Mouse (Mus musculus) hindbrain, embryonic 11.5 days (tissue): ENCODE measurements at regions not wholly inside any gene's neighbourhood (a gene's known extent, or its start where the extent isn't known, plus 50 kb on each side); places are given as distances from the start of the nearest gene placed in this dataset.
"Not testable (repeated sequence)": the region's sequence is repeated elsewhere in the genome, so short reads cannot be mapped to it uniquely, and the experiment has no call there.

Experiments
- ATAC-seq: fragments of 200-750 bp; cut with Nextera tagmentation; 2 replicates; pipeline ENCODE4 v1.8.0; 2017; ENCODE audit warnings: mild to moderate bottlenecking, moderate TSS enrichment, moderate library complexity; ENCODE audit not compliant: low FRiP score
- DNase-seq: peaks from one replicate; pipeline ENCODE4 v3.0.0-alpha.2; 2015; ENCODE audit warnings: low spot score
- H3K27ac ChIP-seq: fragments of 300-500 bp; sonication (generic); 2 replicates; pipeline ENCODE4 v1.5.1; 2014; ENCODE audit warnings: mild to moderate bottlenecking, low read depth, low read length
- H3K27me3 ChIP-seq: fragments of 300-500 bp; sonication (generic); 2 replicates; pipeline ENCODE4 v1.6.1; 2014; ENCODE audit warnings: mild to moderate bottlenecking, low read length, moderate library complexity, mixed read lengths; ENCODE audit not compliant: control insufficient read depth, insufficient read depth
- H3K36me3 ChIP-seq: fragments of 300-500 bp; sonication (generic); 2 replicates; pipeline ENCODE4 v1.6.1; 2014; ENCODE audit warnings: mild to moderate bottlenecking, low read length, moderate library complexity, mixed read lengths; ENCODE audit not compliant: control insufficient read depth, insufficient read depth
- H3K4me1 ChIP-seq: fragments of 300-500 bp; sonication (generic); replicated peaks from 2 replicates; pipeline ENCODE4 v1.6.1; 2014; ENCODE audit warnings: low read length, mixed read lengths; ENCODE audit not compliant: control insufficient read depth, insufficient read depth
- H3K4me2 ChIP-seq: fragments of 300-500 bp; sonication (generic); replicated peaks from 2 replicates; pipeline ENCODE4 v1.6.1; 2014; ENCODE audit warnings: mild to moderate bottlenecking, low read depth, low read length
- H3K4me3 ChIP-seq: fragments of 300-500 bp; sonication (generic); 2 replicates; pipeline ENCODE4 v1.5.1; 2014; ENCODE audit warnings: low read depth, low read length
- H3K9ac ChIP-seq: fragments of 300-500 bp; sonication (generic); 2 replicates; pipeline ENCODE4 v1.6.1; 2014; ENCODE audit warnings: low read depth, low read length
- H3K9me3 ChIP-seq: fragments of 300-500 bp; sonication (generic); 2 replicates; pipeline ENCODE4 v1.6.1; 2016; ENCODE audit warnings: low read length; ENCODE audit not compliant: control insufficient read depth
- WGBS: fragments of 180-500 bp; shearing (Covaris S2); extraction: QIAGEN DNeasy Blood & Tissue Kit; methylation state at CpG from one replicate; pipeline ENCODE4 v1.1.7; 2014; 5-methylcytosine and 5-hydroxymethylcytosine counted together

GRCm38 (mm10) chr14:53343849-53344248, 848.3 kb upstream of the Olfr1507 start:
- not testable (repeated sequence) for H3K4me3 ChIP-seq, H3K4me1 ChIP-seq, H3K27me3 ChIP-seq, H3K27ac ChIP-seq, H3K36me3 ChIP-seq, DNase-seq, H3K9ac ChIP-seq, H3K9me3 ChIP-seq, ATAC-seq, H3K4me2 ChIP-seq
- 68% methylated on average over 5 of the region's 5 CpGs for WGBS

GRCm38 (mm10) chr14:53339167-53339566, 843.6 kb upstream of the Olfr1507 start:
- DNase-seq, H3K9ac ChIP-seq, H3K27ac ChIP-seq, H3K4me1 ChIP-seq, H3K36me3 ChIP-seq, H3K9me3 ChIP-seq, H3K4me3 ChIP-seq, H3K27me3 ChIP-seq, H3K4me2 ChIP-seq, ATAC-seq: not testable (repeated sequence)
- 83% methylated on average over 1 of the region's 4 CpGs for WGBS

GRCm38 (mm10) chr14:53337446-53337845, 841.9 kb upstream of the Olfr1507 start:
- H3K4me3 ChIP-seq, H3K27ac ChIP-seq, H3K9ac ChIP-seq, H3K36me3 ChIP-seq, H3K9me3 ChIP-seq, H3K4me1 ChIP-seq, H3K27me3 ChIP-seq, DNase-seq, H3K4me2 ChIP-seq, ATAC-seq: not testable (repeated sequence)
- WGBS: 58% methylated on average over 3 of the region's 8 CpGs

- not testable (repeated sequence) for H3K9ac ChIP-seq, H3K27me3 ChIP-seq, H3K36me3 ChIP-seq, ATAC-seq, H3K4me3 ChIP-seq, H3K4me2 ChIP-seq, DNase-seq, H3K9me3 ChIP-seq, H3K27ac ChIP-seq, H3K4me1 ChIP-seq
- 7% methylated on average over 1 of the region's 2 CpGs for WGBS
These were observed 841.2 kb upstream of the Olfr1507 start for GRCm38 (mm10) chr14:53336705-53337104.

GRCm38 (mm10) chr14:53334451-53334850, 838.9 kb upstream of the Olfr1507 start:
- H3K27ac ChIP-seq, H3K4me1 ChIP-seq, H3K4me2 ChIP-seq, H3K36me3 ChIP-seq, H3K27me3 ChIP-seq, ATAC-seq, H3K9me3 ChIP-seq, H3K9ac ChIP-seq, H3K4me3 ChIP-seq, DNase-seq: not testable (repeated sequence)
- no CpG with 5 or more reads among the region's 4 CpGs for WGBS

- H3K4me3 ChIP-seq, H3K4me2 ChIP-seq, H3K36me3 ChIP-seq, ATAC-seq, H3K27ac ChIP-seq, H3K9me3 ChIP-seq, H3K9ac ChIP-seq, H3K27me3 ChIP-seq, DNase-seq, H3K4me1 ChIP-seq: not testable (repeated sequence)
These were observed 835.6 kb upstream of the Olfr1507 start for GRCm38 (mm10) chr14:53331153-53331552.

- not testable (repeated sequence) for H3K4me1 ChIP-seq, DNase-seq, H3K4me2 ChIP-seq, H3K27me3 ChIP-seq, H3K36me3 ChIP-seq, H3K4me3 ChIP-seq, H3K9ac ChIP-seq, H3K9me3 ChIP-seq, H3K27ac ChIP-seq, ATAC-seq
- WGBS: no CpG with 5 or more reads among the region's 7 CpGs
These were observed 828.8 kb upstream of the Olfr1507 start for GRCm38 (mm10) chr14:53324367-53324766.

GRCm38 (mm10) chr14:53318512-53319309, 823.2 kb upstream of the Olfr1507 start:
- not testable (repeated sequence) for H3K27me3 ChIP-seq, H3K4me3 ChIP-seq, H3K4me1 ChIP-seq, DNase-seq, H3K36me3 ChIP-seq, H3K9ac ChIP-seq, H3K27ac ChIP-seq, H3K4me2 ChIP-seq, ATAC-seq, H3K9me3 ChIP-seq
- WGBS: no CpG with 5 or more reads among the region's 9 CpGs

- not testable (repeated sequence) for H3K4me3 ChIP-seq, H3K9ac ChIP-seq, DNase-seq, H3K27ac ChIP-seq, H3K4me2 ChIP-seq, H3K9me3 ChIP-seq, H3K4me1 ChIP-seq, H3K27me3 ChIP-seq, H3K36me3 ChIP-seq
- 40% methylated on average over 1 of the region's 1 CpGs for WGBS
- ATAC-seq: peak; percentile 54; the same call in 1 of the 2 replicates
These were observed 816.9 kb upstream of the Olfr1507 start for GRCm38 (mm10) chr14:53312490-53312889.
